Mouse (Mus musculus) limb, embryonic 12.5 days (tissue): Measurements from ENCODE around the gene Retreg1. TPM values are rescaled to one million over a fixed set of nuclear protein-coding genes. Genes with fewer than 3 reads are reported as not detected.

ENCODE experiments used
- ATAC-seq: fragments of 200-750 bp; cut with Nextera tagmentation; 2 replicates; pipeline ENCODE4 v1.8.0; 2017; ENCODE audit warnings: low read depth, moderate TSS enrichment; ENCODE audit not compliant: insufficient number of reproducible peaks, insufficient read depth, low FRiP score, low TSS enrichment
- H3K27ac ChIP-seq: fragments of 300-500 bp; sonication (generic); 2 replicates; pipeline ENCODE4 v1.5.1; 2016; ENCODE audit warnings: mild to moderate bottlenecking, moderate library complexity
- H3K27me3 ChIP-seq: fragments of 300-500 bp; sonication (generic); 2 replicates; pipeline ENCODE4 v1.6.1; 2016; ENCODE audit warnings: mild to moderate bottlenecking, moderate library complexity
- H3K36me3 ChIP-seq: fragments of 300-500 bp; sonication (generic); 2 replicates; pipeline ENCODE4 v1.6.1; 2016; ENCODE audit warnings: mild to moderate bottlenecking, moderate library complexity
- H3K4me1 ChIP-seq: fragments of 300-500 bp; sonication (generic); replicated peaks from 2 replicates; pipeline ENCODE4 v1.6.1; 2016
- H3K4me2 ChIP-seq: fragments of 300-500 bp; sonication (generic); 2 replicates; pipeline ENCODE4 v1.6.1; 2016; ENCODE audit warnings: mild to moderate bottlenecking, moderate library complexity
- H3K4me3 ChIP-seq: fragments of 300-500 bp; sonication (generic); replicated peaks from 2 replicates; pipeline ENCODE4 v1.5.1; 2016; ENCODE audit warnings: mild to moderate bottlenecking
- H3K9ac ChIP-seq: fragments of 300-500 bp; sonication (generic); replicated peaks from 2 replicates; pipeline ENCODE4 v1.6.1; 2016; ENCODE audit warnings: mild to moderate bottlenecking, moderate library complexity
- H3K9me3 ChIP-seq: fragments of 300-500 bp; sonication (generic); 2 replicates; pipeline ENCODE4 v1.6.1; 2016; ENCODE audit warnings: mild to moderate bottlenecking, moderate library complexity
- WGBS: fragments of 180-500 bp; shearing (Covaris S2); methylation state at CpG from one replicate; pipeline ENCODE4 v1.1.7; 2016; 5-methylcytosine and 5-hydroxymethylcytosine counted together
- polyA plus RNA-seq: library from polyadenylated mRNA; unstranded; fragments of >200 nt; fragmentation: Nextera tagmentation; extraction: Ambion mirVana; gene quantifications from 2 replicates; pipeline ENCODE4 v1.2.1, GENCODE M21; 2016

The Retreg1 gene
- polyA plus RNA-seq, 1 experiment from 2014 or later: 3.4 TPM

GRCm38 (mm10) chr15:25884416-25884958 lies 41.5 kb downstream of the Retreg1 start:
- Histone ChIP-seq H3K9ac (no peak overlapping the region), H3K27me3 (no peaks in the 10 kb centered on the region), H3K4me3 (no peak overlapping the region), H3K9me3 (no peaks in the 10 kb centered on the region), H3K27ac (no peak overlapping the region), H3K4me2 (no peak overlapping the region), H3K4me1 (0 out of 2 replicates have a peak, but pooled peaks cover 3% of the 10 kb centered on the region), H3K36me3 (no peaks in the 10 kb centered on the region)
- no peak for ATAC-seq
- WGBS: 83% methylated on average over 14 of the region's 14 CpGs

GRCm38 (mm10) chr15:25886581-25887011 lies 43.6 kb downstream of the Retreg1 start:
- Histone ChIP-seq H3K27me3 (no peaks in the 10 kb centered on the region), H3K4me2 (no peak overlapping the region), H3K9me3 (no peaks in the 10 kb centered on the region), H3K4me1 (0 out of 2 replicates have a peak, but pooled peaks cover 3% of the 10 kb centered on the region), H3K27ac (no peak overlapping the region), H3K4me3 (no peak overlapping the region), H3K9ac (no peak overlapping the region), H3K36me3 (no peaks in the 10 kb centered on the region)
- 87% methylated on average over 6 of the region's 6 CpGs for WGBS
- ATAC-seq: no peak

GRCm38 (mm10) chr15:25889927-25890326 lies 46.9 kb downstream of the Retreg1 start:
- no peak for ATAC-seq
- WGBS: 91% methylated on average over 5 of the region's 5 CpGs
- H3K27ac ChIP-seq: no peak overlapping the region

GRCm38 (mm10) chr15:25891556-25891955 lies 48.6 kb downstream of the Retreg1 start:
- Histone ChIP-seq H3K27ac (no peak overlapping the region), H3K9me3 (no peaks in the 10 kb centered on the region), H3K4me2 (no peak overlapping the region), H3K27me3 (no peaks in the 10 kb centered on the region), H3K4me3 (no peak overlapping the region), H3K9ac (no peak overlapping the region), H3K4me1 (no peaks in the 10 kb centered on the region), H3K36me3 (no peaks in the 10 kb centered on the region)
- WGBS: 67% methylated on average over 11 of the region's 11 CpGs
- no peak for ATAC-seq

More at GRCm38 (mm10) chr15:25889927-25890326, 46.9 kb downstream of the Retreg1 start:
- Histone ChIP-seq H3K36me3 (no peaks in the 10 kb centered on the region), H3K4me1 (no peaks in the 10 kb centered on the region), H3K4me3 (no peak overlapping the region), H3K4me2 (no peak overlapping the region), H3K27me3 (no peaks in the 10 kb centered on the region), H3K9ac (no peak overlapping the region), H3K9me3 (no peaks in the 10 kb centered on the region)

GRCm38 (mm10) chr15:25893327-25893726 lies 50.3 kb downstream of the Retreg1 start:
- no peaks in the 10 kb centered on the region for H3K36me3 ChIP-seq
- ATAC-seq: no peak
- 55% methylated on average over 2 of the region's 2 CpGs for WGBS
- no peak overlapping the region for H3K4me2 ChIP-seq
- H3K4me1 ChIP-seq: no peaks in the 10 kb centered on the region
- H3K27me3 ChIP-seq: no peaks in the 10 kb centered on the region
- no peak overlapping the region for H3K27ac ChIP-seq
- no peak overlapping the region for H3K4me3 ChIP-seq
- no peaks in the 10 kb centered on the region for H3K9me3 ChIP-seq
- no peak overlapping the region for H3K9ac ChIP-seq

GRCm38 (mm10) chr15:25896783-25897182 lies 53.8 kb downstream of the Retreg1 start:
- Histone ChIP-seq H3K27me3 (no peaks in the 10 kb centered on the region), H3K9ac (no peak overlapping the region), H3K36me3 (no peaks in the 10 kb centered on the region), H3K4me2 (no peak overlapping the region), H3K4me1 (no peaks in the 10 kb centered on the region), H3K9me3 (no peaks in the 10 kb centered on the region), H3K4me3 (no peak overlapping the region), H3K27ac (no peak overlapping the region)
- 91% methylated on average over 4 of the region's 4 CpGs for WGBS
- no peak for ATAC-seq

- H3K9me3 ChIP-seq: no peaks in the 10 kb centered on the region
Observed at GRCm38 (mm10) chr15:25897617-25898016, 54.6 kb downstream of the Retreg1 start.

GRCm38 (mm10) chr15:25899021-25899420 lies 56.0 kb downstream of the Retreg1 start:
- no peak for ATAC-seq
- no peaks in the 10 kb centered on the region for H3K36me3 ChIP-seq
- H3K27ac ChIP-seq: no peak overlapping the region
- no peaks in the 10 kb centered on the region for H3K27me3 ChIP-seq
- no peaks in the 10 kb centered on the region for H3K4me1 ChIP-seq
- H3K9me3 ChIP-seq: no peaks in the 10 kb centered on the region
- no peak overlapping the region for H3K4me2 ChIP-seq
- WGBS: 67% methylated on average over 5 of the region's 5 CpGs
- H3K9ac ChIP-seq: no peak overlapping the region
- H3K4me3 ChIP-seq: no peak overlapping the region

More at GRCm38 (mm10) chr15:25897617-25898016, 54.6 kb downstream of the Retreg1 start:
- Histone ChIP-seq H3K36me3 (no peaks in the 10 kb centered on the region), H3K4me1 (no peaks in the 10 kb centered on the region), H3K9ac (no peak overlapping the region), H3K4me2 (no peak overlapping the region), H3K4me3 (no peak overlapping the region), H3K27ac (no peak overlapping the region), H3K27me3 (no peaks in the 10 kb centered on the region)
- ATAC-seq: no peak
- WGBS: 65% methylated on average over 12 of the region's 12 CpGs

- no peaks in the 10 kb centered on the region for H3K27me3 ChIP-seq
- H3K4me2 ChIP-seq: no peak overlapping the region
- H3K9me3 ChIP-seq: no peaks in the 10 kb centered on the region
- ATAC-seq: no peak
- WGBS: 7% methylated on average over 7 of the region's 7 CpGs
- H3K36me3 ChIP-seq: no peaks in the 10 kb centered on the region
- H3K9ac ChIP-seq: no peak overlapping the region
- no peak overlapping the region for H3K27ac ChIP-seq
- no peak overlapping the region for H3K4me3 ChIP-seq
- no peaks in the 10 kb centered on the region for H3K4me1 ChIP-seq
Observed at GRCm38 (mm10) chr15:25900540-25900939, 57.6 kb downstream of the Retreg1 start.

- Histone ChIP-seq H3K36me3 (no peaks in the 10 kb centered on the region), H3K4me1 (peaks cover 4% of the 10 kb centered on the region), H3K4me3 (no peak overlapping the region), H3K27ac (no peak overlapping the region), H3K27me3 (no peaks in the 10 kb centered on the region), H3K9ac (no peak overlapping the region), H3K9me3 (no peaks in the 10 kb centered on the region), H3K4me2 (no peak overlapping the region)
- 91% methylated on average over 15 of the region's 15 CpGs for WGBS
- no peak for ATAC-seq
Observed at GRCm38 (mm10) chr15:25902931-25903615, 60.1 kb downstream of the Retreg1 start.

GRCm38 (mm10) chr15:25904435-25905021 lies 61.5 kb downstream of the Retreg1 start:
- no peak overlapping the region for H3K27ac ChIP-seq
- peaks cover 6% of the 10 kb centered on the region for H3K4me1 ChIP-seq
- H3K9me3 ChIP-seq: no peaks in the 10 kb centered on the region
- H3K27me3 ChIP-seq: no peaks in the 10 kb centered on the region
- H3K4me2 ChIP-seq: no peak overlapping the region
- H3K36me3 ChIP-seq: no peaks in the 10 kb centered on the region
- WGBS: 83% methylated on average over 14 of the region's 14 CpGs
- H3K4me3 ChIP-seq: no peak overlapping the region
- H3K9ac ChIP-seq: no peak overlapping the region
- no peak for ATAC-seq
